Mouse (Mus musculus) heart, adult 2 months (tissue): ENCODE results near the gene Sarnp.

Source experiments
- CTCF ChIP-seq: fragments of 200-600 bp; IDR thresholded peaks from 2 replicates; pipeline ENCODE4 v1.8.1; 2022; ENCODE audit warnings: antibody characterized with exemption, mild to moderate bottlenecking, moderate library complexity
- EP300 ChIP-seq: fragments of 200-500 bp; IDR thresholded peaks from 2 replicates; pipeline ENCODE4 v1.6.1; 2011; ENCODE audit warnings: low read depth, low read length, control low read depth; ENCODE audit not compliant: insufficient read depth
- POLR2A ChIP-seq: fragments of 200-500 bp; IDR thresholded peaks from 2 replicates; pipeline ENCODE4 v1.6.1; 2011; ENCODE audit warnings: mild to moderate bottlenecking, low read depth, low read length, control low read depth; ENCODE audit not compliant: insufficient read depth

DNA sequence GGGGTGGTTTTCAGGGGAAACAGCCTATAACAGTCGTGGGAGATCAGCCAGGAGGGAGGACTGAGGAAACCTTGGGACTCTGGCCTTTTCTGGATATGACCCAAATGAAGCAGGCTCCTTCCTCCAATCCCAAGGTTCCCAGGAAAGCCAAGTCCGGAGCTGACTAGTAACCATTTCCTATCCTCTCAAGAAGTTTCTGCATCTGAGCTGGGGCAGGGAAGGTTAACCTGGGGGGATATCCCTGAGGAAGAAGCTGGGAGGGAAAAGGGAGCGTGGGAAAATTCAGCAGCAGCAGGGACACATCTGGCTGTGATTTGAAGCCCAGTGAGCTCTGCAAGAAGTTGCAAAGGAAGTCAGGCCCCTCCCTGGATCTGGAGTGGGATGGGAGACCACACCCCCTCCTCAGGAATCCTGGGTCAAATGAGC is 103.6 kb downstream of the Sarnp start:
- TF ChIP-seq CTCF = no peak
- no peak for TF ChIP-seq POLR2A
- TF ChIP-seq EP300 = peak; percentile 31; the same call in 1 of the 2 replicates
